Mouse (Mus musculus) CD4-positive helper T cell, adult 2 months (primary cell): ENCODE results near the gene ccdc198.

ENCODE experiments used
- DNase-seq: peaks from one replicate; pipeline ENCODE4 v3.0.0-alpha.2; 2012; ENCODE audit warnings: low read depth, missing footprints, low spot score

The ccdc198 gene

DNA sequence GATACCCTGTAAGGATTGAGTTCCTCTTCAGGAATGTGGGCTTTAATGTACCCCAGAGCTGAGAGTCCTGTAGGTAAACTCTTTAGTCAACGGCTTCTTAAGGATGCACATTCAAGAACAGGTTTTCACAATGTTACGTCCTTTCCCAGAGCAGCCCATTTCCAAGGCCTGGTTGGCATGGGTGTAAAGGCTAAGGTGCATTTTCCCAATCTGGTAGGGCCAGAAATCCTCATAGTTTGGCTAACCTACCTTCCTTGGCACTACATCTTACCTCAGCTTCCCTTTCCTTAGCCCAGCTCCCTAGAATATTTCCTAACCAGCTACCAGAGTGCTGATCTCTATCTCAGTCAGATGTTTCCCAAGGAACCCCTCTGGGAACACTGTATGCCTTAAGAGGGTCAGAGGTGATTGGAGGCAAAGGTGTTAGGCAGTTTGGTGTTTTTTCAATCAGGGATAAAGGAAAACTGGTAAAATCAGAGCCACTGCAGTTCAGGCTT is 48.2 kb downstream of the ccdc198 start:
- DNase-seq: no peak

GRCm38 (mm10) chr14:49186270-49186669 is 59.0 kb downstream of the ccdc198 start:
- DNase-seq: no peak

GRCm38 (mm10) chr14:49179736-49180135 is 65.5 kb downstream of the ccdc198 start:
- no peak for DNase-seq

DNA sequence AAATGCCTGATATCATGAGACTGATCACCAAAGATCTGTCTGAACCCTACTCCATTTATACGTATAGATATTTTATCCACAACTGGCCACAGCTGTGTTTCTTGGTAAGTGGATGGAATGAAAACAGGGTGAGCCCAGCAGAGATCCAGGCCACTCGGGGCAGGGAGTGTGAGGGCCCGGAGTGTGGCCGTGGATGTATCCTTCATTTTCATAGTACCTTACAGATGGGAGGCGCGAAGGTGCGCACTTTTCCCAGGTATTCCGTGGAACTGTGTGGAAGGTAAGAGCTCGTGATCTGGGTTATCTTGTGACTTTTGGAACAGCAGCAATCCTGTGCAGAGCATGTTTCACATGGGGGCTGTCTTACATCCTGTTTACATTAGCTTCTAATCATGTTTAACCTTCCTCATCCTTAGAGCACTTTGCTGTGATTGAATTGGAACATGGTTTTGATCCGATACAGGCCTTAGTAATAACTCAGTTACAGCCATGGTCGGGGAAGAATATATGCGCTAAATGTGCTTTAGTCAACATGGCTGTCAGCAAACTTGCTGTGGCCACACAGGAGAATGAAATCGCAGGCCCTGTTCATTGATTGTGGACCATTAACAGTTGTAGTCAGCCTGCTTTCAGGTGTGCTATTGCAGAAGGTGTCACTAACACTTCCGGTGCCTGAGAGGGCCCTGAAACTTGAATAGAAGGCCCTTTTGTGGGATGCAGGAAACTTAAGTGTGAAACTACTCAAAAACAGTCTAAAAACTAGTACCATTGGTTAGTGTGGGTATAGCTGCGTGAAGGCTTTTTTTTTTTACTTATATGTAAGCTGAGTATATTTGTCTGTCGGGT is 71.8 kb downstream of the ccdc198 start:
- DNase-seq: peak; percentile 43

DNA sequence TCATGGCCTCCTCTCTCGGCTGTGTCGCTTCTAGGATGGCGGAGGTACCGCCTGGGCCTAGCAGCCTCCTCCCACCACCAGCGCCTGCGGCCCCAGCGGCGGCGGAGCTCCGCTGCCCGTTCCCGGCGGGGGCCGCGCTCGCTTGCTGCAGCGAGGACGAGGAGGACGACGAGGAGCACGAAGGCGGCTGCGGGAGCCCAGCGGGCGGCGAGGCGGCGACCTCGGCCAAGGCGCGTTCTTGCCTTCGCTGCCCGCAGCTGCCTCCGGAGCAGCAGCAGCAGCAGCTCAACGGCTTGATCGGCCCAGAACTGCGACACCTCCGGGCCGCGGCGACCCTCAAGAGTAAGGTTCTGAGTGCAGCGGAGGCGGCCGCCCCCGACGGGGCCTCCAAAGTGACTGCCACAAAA is 72.7 kb downstream of the ccdc198 start:
- DNase-seq: peak; percentile 80

GRCm38 (mm10) chr14:49171867-49172581 is 73.2 kb downstream of the ccdc198 start, which contains the start of gene Naa30:
Gene Naa30 (plus strand): TSS chr14:49172226.
- peak; percentile 97 for DNase-seq

DNA sequence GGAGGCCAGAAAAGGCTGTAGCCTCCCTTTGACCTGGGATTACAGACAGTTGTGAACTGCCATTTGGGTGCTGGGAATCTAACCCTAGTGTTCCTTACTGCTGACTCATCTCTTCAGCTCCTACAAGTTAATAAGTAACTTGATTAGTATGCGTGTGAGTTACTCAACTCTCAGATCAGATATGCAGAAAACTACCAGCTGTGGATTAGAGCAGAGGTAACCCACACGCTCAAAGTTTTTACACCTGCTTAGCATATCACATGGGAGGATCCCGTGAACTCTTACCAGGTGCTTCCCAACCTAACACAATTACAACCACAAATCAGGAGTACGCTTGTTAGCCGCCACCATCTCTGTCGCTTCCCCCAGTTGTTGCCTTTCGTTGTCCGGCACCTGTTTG is 74.0 kb downstream of the ccdc198 start:
- no peak for DNase-seq
